Mouse (Mus musculus) stomach, postnatal 0 days (tissue): Measurements from ENCODE around the gene Pkdcc. TPM values are rescaled to one million over a fixed set of nuclear protein-coding genes. Genes with fewer than 3 reads are reported as not detected.

ENCODE experiments used
- ATAC-seq: fragments of 200-750 bp; cut with Nextera tagmentation; 2 replicates; pipeline ENCODE4 v1.8.0; 2017; ENCODE audit not compliant: low FRiP score, low TSS enrichment
- DNase-seq: peaks from one replicate; pipeline ENCODE4 v3.0.0-alpha.2; 2016; ENCODE audit warnings: low spot score
- H3K27ac ChIP-seq: fragments of 300-500 bp; sonication (generic); replicated peaks from 2 replicates; pipeline ENCODE4 v1.5.1; 2014; ENCODE audit warnings: mild to moderate bottlenecking, control low read depth
- H3K27me3 ChIP-seq: fragments of 300-500 bp; sonication (generic); 2 replicates; pipeline ENCODE4 v1.6.1; 2014; ENCODE audit warnings: low read length; ENCODE audit not compliant: control insufficient read depth, insufficient read depth
- H3K36me3 ChIP-seq: fragments of 300-500 bp; sonication (generic); 2 replicates; pipeline ENCODE4 v1.6.1; 2014; ENCODE audit warnings: low read length, mixed read lengths; ENCODE audit not compliant: control insufficient read depth, insufficient read depth
- H3K4me1 ChIP-seq: fragments of 300-500 bp; sonication (generic); replicated peaks from 2 replicates; pipeline ENCODE4 v1.6.1; 2014; ENCODE audit warnings: antibody characterized with exemption; ENCODE audit not compliant: control insufficient read depth, insufficient read depth
- H3K4me2 ChIP-seq: fragments of 300-500 bp; sonication (generic); replicated peaks from 2 replicates; pipeline ENCODE4 v1.6.1; 2014; ENCODE audit warnings: low read depth, mild to moderate bottlenecking, control low read depth, moderate library complexity
- H3K4me3 ChIP-seq: fragments of 300-500 bp; sonication (generic); 2 replicates; pipeline ENCODE4 v1.5.1; 2014; ENCODE audit warnings: low read depth, low read length, control low read depth
- H3K9ac ChIP-seq: fragments of 300-500 bp; sonication (generic); 2 replicates; pipeline ENCODE4 v1.6.1; 2014; ENCODE audit warnings: mild to moderate bottlenecking, low read length, control low read depth, mixed read lengths
- H3K9me3 ChIP-seq: fragments of 300-500 bp; sonication (generic); 2 replicates; pipeline ENCODE4 v1.6.1; 2016; ENCODE audit warnings: low read length; ENCODE audit not compliant: control insufficient read depth
- CTCF ChIP-seq: IDR thresholded peaks from 2 replicates; pipeline ENCODE4 v1.5.1; 2016; ENCODE audit warnings: antibody characterized with exemption, low read depth, mild to moderate bottlenecking, moderate library complexity
- EP300 ChIP-seq: optimal IDR thresholded peaks from 2 replicates; pipeline ENCODE3; 2016; ENCODE audit warnings: antibody characterized with exemption
- WGBS: fragments of 180-500 bp; shearing (Covaris S2); extraction: QIAGEN DNeasy Blood & Tissue Kit; methylation state at CpG from one replicate; pipeline ENCODE4 v1.1.7; 2014; 5-methylcytosine and 5-hydroxymethylcytosine counted together
- polyA plus RNA-seq: library from polyadenylated mRNA; unstranded; fragments of >200 nt; fragmentation: Nextera tagmentation; extraction: Ambion mirVana; gene quantifications from 2 replicates; pipeline ENCODE4 v1.2.1, GENCODE M21; 2015

Gene Pkdcc
- polyA plus RNA-seq, 1 experiment from 2014 or later, result 10.3 TPM

GRCm38 (mm10) chr17:83220954-83221538 is 6.0 kb downstream of the Pkdcc start:
- H3K9ac ChIP-seq, result no peak overlapping the region
- H3K4me1 ChIP-seq, result peaks cover 9% of the 10 kb centered on the region; the same call in 1 of the 2 replicates
- WGBS, result 76% methylated on average over 18 of the region's 18 CpGs
- no peak for ATAC-seq
- H3K4me3 ChIP-seq, result no peak overlapping the region
- H3K27ac ChIP-seq, result peak overlapping the region; percentile 20; the same call in 1 of the 2 replicates
- no peaks in the 10 kb centered on the region for H3K9me3 ChIP-seq
- no peak overlapping the region for H3K4me2 ChIP-seq
- H3K27me3 ChIP-seq, result no peaks in the 10 kb centered on the region
- H3K36me3 ChIP-seq, result peaks cover 5% of the 10 kb centered on the region
- no peak for TF ChIP-seq CTCF
- no peak for TF ChIP-seq EP300
- no peak for DNase-seq

- Histone ChIP-seq H3K9me3 (no peaks in the 10 kb centered on the region), H3K27me3 (no peaks in the 10 kb centered on the region), H3K4me1 (peaks cover 9% of the 10 kb centered on the region; the same call in 1 of the 2 replicates), H3K36me3 (peaks cover 5% of the 10 kb centered on the region), H3K4me3 (no peak overlapping the region), H3K9ac (0 out of 2 replicates have a peak overlapping the region, but pooled peaks have one; percentile 13), H3K27ac (peak overlapping the region; percentile 76), H3K4me2 (no peak overlapping the region)
- no peak for ATAC-seq
- 80% methylated on average over 13 of the region's 13 CpGs for WGBS
- TF ChIP-seq EP300 (no peak), CTCF (no peak)
- no peak for DNase-seq
Observed at GRCm38 (mm10) chr17:83221611-83222500, 6.8 kb downstream of the Pkdcc start.

GRCm38 (mm10) chr17:83222705-83223104 is 7.6 kb downstream of the Pkdcc start:
- H3K27ac ChIP-seq, result peak overlapping the region; percentile 76
- WGBS, result 43% methylated on average over 3 of the region's 3 CpGs
- H3K9ac ChIP-seq, result 0 out of 2 replicates have a peak overlapping the region, but pooled peaks have one; percentile 13
- no peaks in the 10 kb centered on the region for H3K9me3 ChIP-seq
- H3K27me3 ChIP-seq, result no peaks in the 10 kb centered on the region
- TF ChIP-seq EP300, result no peak
- no peak for TF ChIP-seq CTCF
- peaks cover 5% of the 10 kb centered on the region for H3K36me3 ChIP-seq
- ATAC-seq (peak; percentile 79), DNase-seq (peak; percentile 84)
- peaks cover 9% of the 10 kb centered on the region; the same call in 1 of the 2 replicates for H3K4me1 ChIP-seq
- H3K4me2 ChIP-seq, result no peak overlapping the region
- no peak overlapping the region for H3K4me3 ChIP-seq

- H3K9me3 ChIP-seq, result no peaks in the 10 kb centered on the region
- no peak overlapping the region; the same call in 1 of the 2 replicates for H3K27ac ChIP-seq
- no peak overlapping the region for H3K9ac ChIP-seq
- TF ChIP-seq CTCF (no peak), EP300 (no peak)
- no peak overlapping the region for H3K4me2 ChIP-seq
- H3K36me3 ChIP-seq, result peaks cover 5% of the 10 kb centered on the region
- H3K27me3 ChIP-seq, result no peaks in the 10 kb centered on the region
- H3K4me1 ChIP-seq, result peaks cover 5% of the 10 kb centered on the region; the same call in 1 of the 2 replicates
- no peak for ATAC-seq
- DNase-seq, result peak; percentile 48
- WGBS, result 71% methylated on average over 13 of the region's 13 CpGs
- no peak overlapping the region for H3K4me3 ChIP-seq
Observed at GRCm38 (mm10) chr17:83224451-83224971, 9.4 kb downstream of the Pkdcc start.

- TF ChIP-seq EP300 (no peak), CTCF (no peak)
- Histone ChIP-seq H3K4me3 (no peak overlapping the region), H3K36me3 (peaks cover 5% of the 10 kb centered on the region), H3K9me3 (no peaks in the 10 kb centered on the region), H3K4me1 (no peaks in the 10 kb centered on the region), H3K9ac (no peak overlapping the region), H3K27me3 (no peaks in the 10 kb centered on the region), H3K27ac (no peak overlapping the region), H3K4me2 (no peak overlapping the region)
- DNase-seq, result no peak
- WGBS, result 58% methylated on average over 8 of the region's 8 CpGs
- ATAC-seq, result no peak
Observed at GRCm38 (mm10) chr17:83226395-83226986, 11.4 kb downstream of the Pkdcc start.
